Mouse (Mus musculus) E14TG2a.4 (cell line): ENCODE results near the gene Mex3b.

Experiments used
- CTCF ChIP-seq: conservative IDR thresholded peaks from 2 replicates; pipeline ENCODE4 v1.5.1; 2014; ENCODE audit warnings: low read length
- NANOG ChIP-seq: IDR thresholded peaks from 2 replicates; pipeline ENCODE4 v1.6.1; 2014; ENCODE audit warnings: borderline replicate concordance, low read length, mixed read lengths
- POU5F1 ChIP-seq: IDR thresholded peaks from 2 replicates; pipeline ENCODE4 v1.6.1; 2014; ENCODE audit warnings: low read length, borderline replicate concordance

DNA sequence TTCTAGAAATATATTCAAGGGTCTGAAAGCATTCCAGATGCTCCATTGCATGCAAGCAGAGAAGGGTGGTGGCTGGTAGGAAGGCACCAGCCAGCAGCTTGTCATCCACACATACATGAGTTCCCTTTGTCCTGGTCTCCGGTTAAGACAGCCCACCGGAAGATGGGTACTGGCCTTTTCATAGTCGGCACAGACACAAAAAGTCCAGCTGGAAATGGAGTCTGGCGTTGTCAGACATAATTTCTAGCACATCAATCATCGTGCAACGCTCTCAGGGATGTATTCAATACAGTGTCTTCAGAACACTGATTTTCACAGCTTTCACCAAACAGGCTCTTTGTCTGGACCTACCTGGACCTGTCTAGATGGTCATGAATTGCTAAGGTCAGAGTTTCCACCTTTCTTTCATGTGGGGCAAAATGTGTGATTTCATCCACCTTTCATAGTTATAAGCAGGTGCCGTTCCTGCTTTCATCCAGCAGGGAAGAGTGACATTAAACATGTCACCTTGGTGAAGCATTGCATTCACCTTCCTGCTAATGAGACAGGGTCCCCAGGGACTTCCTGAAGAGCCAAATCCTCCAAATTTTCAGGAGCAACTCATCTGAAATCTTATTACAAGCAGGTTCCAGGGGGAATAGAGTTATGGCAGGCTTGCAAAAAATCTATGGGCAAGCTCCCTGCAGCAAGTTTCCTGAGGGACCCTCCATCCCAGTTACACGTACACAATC is 2.7 kb upstream of the Mex3b start:
- TF ChIP-seq CTCF (no peak), POU5F1 (no peak), NANOG (no peak)
